Mouse (Mus musculus): ENCODE measurements around the gene Ggt5. TPM values are rescaled to one million over a fixed set of nuclear protein-coding genes. Genes with fewer than 3 reads are reported as not detected.
"Not testable (repeated sequence)": the region's sequence is repeated elsewhere in the genome, so short reads cannot be mapped to it uniquely, and the experiment has no call there.

The Ggt5 gene
- polyA plus RNA-seq, 1 experiment from 2014 or later: 1.6 TPM

DNA sequence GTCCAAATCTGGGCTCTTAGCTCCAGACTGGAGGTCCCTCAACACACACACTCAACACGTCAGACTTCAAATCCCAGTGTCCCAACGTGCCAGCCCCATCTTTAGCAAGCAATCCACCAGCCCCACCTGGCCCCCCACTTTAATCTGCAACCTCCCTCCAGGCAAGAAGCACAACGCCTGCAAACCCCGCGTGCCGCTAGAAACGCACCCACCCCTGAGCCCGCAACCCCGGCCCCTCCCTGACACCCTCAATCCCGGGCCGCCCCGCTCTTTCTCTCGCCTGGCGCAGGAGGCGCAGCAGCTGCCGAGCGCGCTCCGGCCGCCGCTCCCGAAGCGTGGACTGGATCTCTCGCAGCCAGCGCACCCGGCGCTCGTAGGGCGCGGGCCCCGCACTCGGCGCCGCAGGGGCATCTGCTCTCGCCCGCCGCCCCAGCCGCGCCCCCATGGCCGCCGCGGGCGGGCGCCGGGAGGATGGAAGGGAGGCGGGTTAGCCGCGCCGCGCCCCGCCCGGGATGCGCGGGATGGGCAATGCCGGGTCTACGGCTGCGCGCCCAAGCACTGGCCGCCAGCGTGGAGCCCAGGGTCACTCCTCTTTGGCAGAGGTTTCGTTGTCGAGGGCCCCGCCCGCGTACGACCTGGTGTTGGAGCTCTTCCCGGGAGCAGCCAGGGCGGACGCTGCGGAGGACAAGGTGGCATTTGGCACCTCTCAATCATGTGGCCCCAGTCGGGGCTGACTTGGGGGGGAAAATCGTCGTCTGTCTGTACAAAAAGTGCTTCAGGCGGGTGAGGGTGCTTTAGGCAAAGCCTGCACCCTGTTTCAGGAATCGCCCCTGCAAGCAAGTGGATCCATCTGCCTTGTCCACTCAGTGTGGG, 29.2 kb upstream of the Ggt5 start, which contains the start of gene Lrrc75b:
Gene Lrrc75b, minus strand, starts transcription at position 655 of the 873 bp plus-strand sequence.
- peak; percentile 21; the same call in 1 of the 2 replicates for ATAC-seq (ENCODE audit: insufficient number of reproducible peaks, low FRiP score, low TSS enrichment, low read depth)
- Histone ChIP-seq H3K4me3 (peak within 1 kb of the TSS; percentile 61), H3K36me3 (no peaks in the 10 kb centered on the region), H3K9ac (peak within 1 kb of the TSS; percentile 55), H3K27me3 (peaks cover 30% of the 10 kb centered on the region), H3K4me1 (peaks cover 48% of the 10 kb centered on the region), H3K4me2 (peak within 1 kb of the TSS; percentile 99), H3K9me3 (no peaks in the 10 kb centered on the region), H3K27ac (0 out of 2 replicates have a peak within 1 kb of the TSS, but pooled peaks have one; percentile 17)
- WGBS: under 1% methylated on average over 74 of the region's 75 CpGs

DNA sequence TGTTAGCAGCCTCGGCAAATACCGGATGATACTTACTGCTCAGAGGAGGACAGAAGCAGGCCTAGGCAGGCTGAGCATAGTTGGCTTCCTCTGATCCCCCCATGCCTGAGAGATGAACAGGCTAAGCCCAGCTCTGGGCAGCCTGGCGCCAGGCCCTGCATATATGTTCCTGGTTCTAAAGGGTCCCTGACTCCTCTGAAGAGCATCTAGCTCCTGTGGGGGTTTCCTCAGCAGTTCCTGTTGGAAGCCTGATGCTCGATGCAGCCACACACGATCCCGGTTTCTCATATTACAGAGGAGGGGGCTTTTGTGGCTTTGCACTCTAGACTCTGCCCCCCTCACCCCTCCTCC, 28.6 kb upstream of the Ggt5 start:
- Histone ChIP-seq H3K9me3 (no peaks in the 10 kb centered on the region), H3K4me1 (peaks cover 48% of the 10 kb centered on the region), H3K9ac (peak overlapping the region; percentile 55; the same call in 1 of the 2 replicates), H3K36me3 (no peaks in the 10 kb centered on the region), H3K27me3 (peaks cover 30% of the 10 kb centered on the region), H3K4me3 (peak overlapping the region; percentile 61), H3K27ac (no peak overlapping the region), H3K4me2 (peak overlapping the region; percentile 99)
- no peak for ATAC-seq (ENCODE audit: insufficient number of reproducible peaks, low FRiP score, low TSS enrichment, low read depth)
- WGBS: 9% methylated on average over 6 of the region's 6 CpGs

- no peak for ATAC-seq (ENCODE audit: insufficient number of reproducible peaks, low FRiP score, low TSS enrichment, low read depth)
- Histone ChIP-seq H3K4me1 (peaks cover 44% of the 10 kb centered on the region), H3K36me3 (no peaks in the 10 kb centered on the region), H3K27ac (no peak within 1 kb of the TSS), H3K4me2 (peak within 1 kb of the TSS; percentile 99), H3K4me3 (peak within 1 kb of the TSS; percentile 61; the same call in 1 of the 2 replicates), H3K9ac (no peak within 1 kb of the TSS; the same call in 1 of the 2 replicates), H3K9me3 (no peaks in the 10 kb centered on the region), H3K27me3 (peaks cover 30% of the 10 kb centered on the region)
- 58% methylated on average over 10 of the region's 10 CpGs for WGBS
Measured at GRCm38 (mm10) chr10:75561071-75561654, 28.0 kb upstream of the Ggt5 start, which contains the start of gene Ggt1. Ggt1 (plus strand) TSS chr10:75561604.

DNA sequence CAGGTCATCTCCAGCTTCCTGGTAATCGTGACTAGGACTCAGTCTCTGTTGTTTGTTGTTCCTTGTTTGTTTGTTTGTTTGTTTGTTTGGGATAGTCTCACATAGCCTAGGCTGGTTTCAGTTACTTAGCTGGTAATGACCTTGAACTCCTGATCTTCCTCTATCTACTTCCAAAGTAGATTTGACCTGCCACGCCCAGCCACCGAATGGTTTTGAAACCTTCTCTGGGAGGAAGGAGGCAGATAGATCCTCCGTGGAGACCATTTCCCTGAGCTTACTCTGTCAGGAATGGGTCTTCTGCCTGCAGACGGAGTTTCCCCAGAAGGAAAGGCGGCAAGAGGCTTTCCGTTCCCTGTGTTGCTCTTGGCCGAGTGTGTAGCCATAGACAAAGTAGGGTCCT, 26.5 kb upstream of the Ggt5 start:
- Histone ChIP-seq H3K9me3 (no peaks in the 10 kb centered on the region), H3K4me2 (no peak overlapping the region), H3K9ac (no peak overlapping the region), H3K27me3 (peaks cover 30% of the 10 kb centered on the region), H3K36me3 (no peaks in the 10 kb centered on the region), H3K27ac (no peak overlapping the region), H3K4me1 (peaks cover 31% of the 10 kb centered on the region), H3K4me3 (no peak overlapping the region)
- ATAC-seq (ENCODE audit: insufficient number of reproducible peaks, low FRiP score, low TSS enrichment, low read depth): no peak
- WGBS: 84% methylated on average over 8 of the region's 8 CpGs

DNA sequence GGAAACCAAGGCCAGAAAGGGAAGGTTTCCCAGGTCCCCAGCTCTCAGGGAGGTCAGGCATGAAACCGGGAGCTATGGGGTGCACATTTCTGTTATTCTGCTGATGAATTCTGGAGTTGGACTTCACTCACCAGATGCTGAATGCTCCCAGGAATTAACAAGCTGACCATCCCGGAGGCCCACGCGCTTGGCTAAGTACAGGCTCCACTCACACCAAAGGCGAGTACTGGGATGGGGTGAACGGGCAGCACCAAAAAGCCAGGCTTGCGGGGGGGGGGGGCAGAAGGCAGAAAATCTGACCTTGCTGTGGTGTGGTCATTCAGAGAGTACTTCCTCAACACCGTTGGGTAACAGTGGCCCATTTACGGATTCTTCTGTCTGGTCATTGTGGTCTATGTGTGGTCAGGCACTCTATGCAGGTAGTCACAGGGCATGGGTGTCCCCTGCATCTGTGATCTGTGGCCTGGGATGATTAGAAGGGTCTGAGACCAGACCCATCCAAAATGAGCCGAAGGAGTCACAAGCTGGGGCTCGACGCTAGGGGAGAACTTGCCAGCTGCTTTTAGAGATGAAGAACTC, 24.4 kb upstream of the Ggt5 start:
- 76% methylated on average over 12 of the region's 12 CpGs for whole genome bisulfite sequencing
- no peak for ATAC-seq (ENCODE audit: insufficient number of reproducible peaks, low FRiP score, low TSS enrichment, low read depth)
- no peak overlapping the region for H3K4me3 ChIP-seq
- H3K4me1 ChIP-seq: peaks cover 14% of the 10 kb centered on the region
- no peak overlapping the region for H3K4me2 ChIP-seq
- no peak overlapping the region for H3K27ac ChIP-seq
- no peak overlapping the region for H3K9ac ChIP-seq
- no peaks in the 10 kb centered on the region for H3K9me3 ChIP-seq
- peaks cover 22% of the 10 kb centered on the region for H3K27me3 ChIP-seq
- H3K36me3 ChIP-seq: no peaks in the 10 kb centered on the region

DNA sequence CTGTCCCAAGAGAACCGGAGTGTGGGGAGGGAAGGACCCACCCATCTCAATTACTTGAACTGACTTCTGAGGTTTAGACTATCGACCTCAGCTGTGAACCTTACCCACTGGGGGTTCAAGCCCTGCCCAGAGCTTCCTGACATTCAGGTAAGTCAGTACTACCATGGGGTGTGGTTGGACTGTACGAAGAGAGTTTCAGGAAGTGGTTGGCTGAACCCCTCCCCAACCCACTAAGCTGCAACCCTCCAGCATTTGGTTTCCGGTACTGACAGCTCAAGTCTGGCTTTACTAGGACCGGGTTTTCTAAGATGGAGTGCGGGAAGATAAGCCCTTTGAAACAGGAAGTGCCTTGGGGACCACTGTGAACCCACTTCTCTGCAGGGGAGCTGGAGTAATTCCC, 23.7 kb upstream of the Ggt5 start:
- no peak for ATAC-seq (ENCODE audit: insufficient number of reproducible peaks, low FRiP score, low TSS enrichment, low read depth)
- no peak overlapping the region for H3K4me3 ChIP-seq
- H3K9ac ChIP-seq: no peak overlapping the region
- H3K27ac ChIP-seq: no peak overlapping the region
- peaks cover 7% of the 10 kb centered on the region for H3K4me1 ChIP-seq
- peaks cover 15% of the 10 kb centered on the region for H3K27me3 ChIP-seq
- H3K9me3 ChIP-seq: no peaks in the 10 kb centered on the region
- WGBS: 49% methylated on average over 6 of the region's 6 CpGs
- H3K36me3 ChIP-seq: no peaks in the 10 kb centered on the region
- H3K4me2 ChIP-seq: no peak overlapping the region

DNA sequence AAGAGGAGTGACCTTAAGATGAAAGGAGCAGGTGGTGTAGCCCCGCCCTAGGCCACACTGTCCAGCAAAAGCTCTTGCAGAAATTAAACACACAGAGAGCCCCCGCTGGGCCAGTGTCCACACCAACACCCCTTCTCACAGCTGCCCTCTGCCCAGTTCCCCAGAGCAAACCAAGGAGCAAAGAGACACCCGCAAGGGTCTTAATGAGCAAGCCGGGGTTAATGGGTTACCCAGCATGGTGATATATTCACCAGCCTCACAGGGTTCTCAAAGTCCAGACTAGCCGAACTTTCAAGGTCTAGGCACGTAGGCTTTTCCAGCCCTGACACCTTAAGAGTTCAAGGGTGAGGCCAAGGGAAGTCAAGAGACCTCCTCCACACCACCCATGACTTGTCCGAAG, 23.2 kb upstream of the Ggt5 start:
- no peak for ATAC-seq (ENCODE audit: insufficient number of reproducible peaks, low FRiP score, low TSS enrichment, low read depth)
- H3K27me3 ChIP-seq: peaks cover 11% of the 10 kb centered on the region
- no peak overlapping the region for H3K4me3 ChIP-seq
- H3K4me1 ChIP-seq: peaks cover 2% of the 10 kb centered on the region; the same call in 1 of the 2 replicates
- no peak overlapping the region for H3K27ac ChIP-seq
- no peaks in the 10 kb centered on the region for H3K9me3 ChIP-seq
- 66% methylated on average over 7 of the region's 7 CpGs for WGBS
- no peaks in the 10 kb centered on the region for H3K36me3 ChIP-seq
- no peak overlapping the region for H3K4me2 ChIP-seq
- no peak overlapping the region for H3K9ac ChIP-seq

- Histone ChIP-seq H3K9me3 (no peaks in the 10 kb centered on the region), H3K36me3 (no peaks in the 10 kb centered on the region), H3K4me1 (peaks cover 2% of the 10 kb centered on the region; the same call in 1 of the 2 replicates), H3K27ac (no peak overlapping the region), H3K9ac (no peak overlapping the region), H3K4me3 (no peak overlapping the region), H3K27me3 (peaks cover 7% of the 10 kb centered on the region), H3K4me2 (no peak overlapping the region)
- ATAC-seq (ENCODE audit: insufficient number of reproducible peaks, low FRiP score, low TSS enrichment, low read depth): no peak
- WGBS: 77% methylated on average over 5 of the region's 5 CpGs
Measured at GRCm38 (mm10) chr10:75566321-75566720, 22.8 kb upstream of the Ggt5 start.

- ATAC-seq (ENCODE audit: insufficient number of reproducible peaks, low FRiP score, low TSS enrichment, low read depth); H3K36me3 ChIP-seq; H3K4me2 ChIP-seq; H3K4me1 ChIP-seq; H3K9ac ChIP-seq; H3K27me3 ChIP-seq; H3K9me3 ChIP-seq; H3K4me3 ChIP-seq; H3K27ac ChIP-seq: not testable (repeated sequence)
- WGBS: 85% methylated on average over 2 of the region's 2 CpGs
Measured at GRCm38 (mm10) chr10:75566765-75567164, 22.4 kb upstream of the Ggt5 start.

- H3K4me1 ChIP-seq: peaks cover 2% of the 10 kb centered on the region; the same call in 1 of the 2 replicates
- 40% methylated on average over 5 of the region's 5 CpGs for WGBS
- H3K27ac ChIP-seq: no peak overlapping the region
- no peaks in the 10 kb centered on the region for H3K27me3 ChIP-seq
- no peaks in the 10 kb centered on the region for H3K9me3 ChIP-seq
- no peak overlapping the region for H3K4me3 ChIP-seq
- H3K9ac ChIP-seq: no peak overlapping the region
- H3K36me3 ChIP-seq: no peaks in the 10 kb centered on the region
- no peak for ATAC-seq (ENCODE audit: insufficient number of reproducible peaks, low FRiP score, low TSS enrichment, low read depth)
- H3K4me2 ChIP-seq: no peak overlapping the region
Measured at GRCm38 (mm10) chr10:75568029-75568428, 21.1 kb upstream of the Ggt5 start.

DNA sequence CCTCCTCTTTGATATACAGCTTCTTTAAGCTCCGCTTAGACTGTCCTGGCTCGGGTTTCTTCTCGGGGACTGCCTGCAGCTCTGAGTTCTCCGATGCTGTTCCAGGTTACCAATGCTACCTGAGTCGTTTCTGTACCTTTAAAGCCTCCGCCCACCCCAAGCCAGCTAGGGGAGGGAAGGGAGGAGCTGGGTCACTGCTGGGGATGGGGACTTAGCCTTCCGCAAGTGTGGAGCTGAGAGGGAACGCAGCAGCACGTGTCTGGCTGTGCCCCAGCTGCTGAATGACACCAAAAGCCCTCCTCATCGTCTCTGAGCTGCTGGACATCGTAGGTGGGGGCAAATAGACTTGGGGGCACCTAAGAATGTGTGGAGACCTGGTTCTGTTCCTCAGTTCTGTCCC, 20.7 kb upstream of the Ggt5 start:
- no peaks in the 10 kb centered on the region for H3K27me3 ChIP-seq
- H3K9me3 ChIP-seq: no peaks in the 10 kb centered on the region
- H3K9ac ChIP-seq: no peak overlapping the region
- H3K4me3 ChIP-seq: no peak overlapping the region
- no peaks in the 10 kb centered on the region for H3K36me3 ChIP-seq
- H3K27ac ChIP-seq: no peak overlapping the region
- ATAC-seq (ENCODE audit: insufficient number of reproducible peaks, low FRiP score, low TSS enrichment, low read depth): no peak
- no peak overlapping the region for H3K4me2 ChIP-seq
- H3K4me1 ChIP-seq: peaks cover 2% of the 10 kb centered on the region; the same call in 1 of the 2 replicates
- 6% methylated on average over 11 of the region's 11 CpGs for WGBS

DNA sequence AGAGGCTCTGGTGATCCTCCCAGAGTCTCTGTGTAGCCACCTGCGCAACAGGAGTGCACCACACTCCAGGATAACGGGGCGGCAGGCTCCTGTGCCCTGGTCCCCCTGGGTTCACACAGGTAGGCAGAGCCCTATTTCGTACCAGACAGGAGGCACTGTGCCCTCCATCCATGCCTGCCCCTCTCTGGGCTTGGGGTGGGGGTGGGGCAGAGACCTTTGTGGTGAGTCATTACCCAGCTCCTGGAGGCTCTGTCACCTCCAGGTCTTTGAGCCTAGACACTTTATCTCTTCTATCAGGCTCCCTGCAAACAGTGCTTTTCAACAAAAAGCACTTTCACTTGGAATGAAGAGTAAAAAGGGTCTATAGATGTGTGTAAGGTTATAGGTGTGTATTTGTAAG, 20.3 kb upstream of the Ggt5 start:
- Histone ChIP-seq H3K36me3 (no peaks in the 10 kb centered on the region), H3K27me3 (no peaks in the 10 kb centered on the region), H3K4me3 (no peak overlapping the region), H3K9ac (no peak overlapping the region), H3K9me3 (no peaks in the 10 kb centered on the region), H3K27ac (no peak overlapping the region), H3K4me1 (no peaks in the 10 kb centered on the region; the same call in 1 of the 2 replicates), H3K4me2 (no peak overlapping the region)
- no peak for ATAC-seq (ENCODE audit: insufficient number of reproducible peaks, low FRiP score, low TSS enrichment, low read depth)
- 15% methylated on average over 4 of the region's 4 CpGs for WGBS
